Mouse (Mus musculus) neural tube, embryonic 13.5 days (tissue): ENCODE measurements around the gene Vipr2. TPM values are rescaled to one million over a fixed set of nuclear protein-coding genes. Genes with fewer than 3 reads are reported as not detected.

Source experiments
- ATAC-seq: fragments of 200-750 bp; cut with Nextera tagmentation; 2 replicates; pipeline ENCODE4 v1.8.0; 2017; ENCODE audit warnings: low read depth, mild to moderate bottlenecking, moderate TSS enrichment, moderate library complexity
- H3K27ac ChIP-seq: fragments of 300-500 bp; sonication (generic); replicated peaks from 2 replicates; pipeline ENCODE4 v1.5.1; 2015; ENCODE audit warnings: moderate library complexity, mild to moderate bottlenecking, inconsistent platforms
- H3K27me3 ChIP-seq: fragments of 300-500 bp; sonication (generic); 2 replicates; pipeline ENCODE4 v1.6.1; 2015; ENCODE audit warnings: mild to moderate bottlenecking, inconsistent platforms
- H3K36me3 ChIP-seq: fragments of 300-500 bp; sonication (generic); 2 replicates; pipeline ENCODE4 v1.6.1; 2015; ENCODE audit warnings: mild to moderate bottlenecking, inconsistent platforms
- H3K4me1 ChIP-seq: fragments of 300-500 bp; sonication (generic); replicated peaks from 2 replicates; pipeline ENCODE4 v1.6.1; 2015; ENCODE audit warnings: inconsistent platforms
- H3K4me2 ChIP-seq: fragments of 300-500 bp; sonication (generic); 2 replicates; pipeline ENCODE4 v1.6.1; 2015; ENCODE audit warnings: inconsistent platforms, mild to moderate bottlenecking, moderate library complexity
- H3K4me3 ChIP-seq: fragments of 300-500 bp; sonication (generic); 2 replicates; pipeline ENCODE4 v1.5.1; 2015; ENCODE audit warnings: mild to moderate bottlenecking, inconsistent platforms
- H3K9ac ChIP-seq: fragments of 300-500 bp; sonication (generic); 2 replicates; pipeline ENCODE4 v1.6.1; 2015; ENCODE audit warnings: moderate library complexity, mild to moderate bottlenecking, inconsistent platforms
- H3K9me3 ChIP-seq: fragments of 300-500 bp; sonication (generic); 2 replicates; pipeline ENCODE4 v1.6.1; 2016; ENCODE audit warnings: inconsistent platforms
- WGBS: fragments of 180-500 bp; shearing (Covaris S2); methylation state at CpG from one replicate; pipeline ENCODE4 v1.1.7; 2015; 5-methylcytosine and 5-hydroxymethylcytosine counted together
- polyA plus RNA-seq: library from polyadenylated mRNA; unstranded; fragments of >200 nt; fragmentation: Nextera tagmentation; extraction: Ambion mirVana; gene quantifications from 2 replicates; pipeline ENCODE4 v1.2.1, GENCODE M21; 2015

Vipr2 gene
- 0.50 and 0.59 TPM in 2 replicates for polyA plus RNA-seq

DNA sequence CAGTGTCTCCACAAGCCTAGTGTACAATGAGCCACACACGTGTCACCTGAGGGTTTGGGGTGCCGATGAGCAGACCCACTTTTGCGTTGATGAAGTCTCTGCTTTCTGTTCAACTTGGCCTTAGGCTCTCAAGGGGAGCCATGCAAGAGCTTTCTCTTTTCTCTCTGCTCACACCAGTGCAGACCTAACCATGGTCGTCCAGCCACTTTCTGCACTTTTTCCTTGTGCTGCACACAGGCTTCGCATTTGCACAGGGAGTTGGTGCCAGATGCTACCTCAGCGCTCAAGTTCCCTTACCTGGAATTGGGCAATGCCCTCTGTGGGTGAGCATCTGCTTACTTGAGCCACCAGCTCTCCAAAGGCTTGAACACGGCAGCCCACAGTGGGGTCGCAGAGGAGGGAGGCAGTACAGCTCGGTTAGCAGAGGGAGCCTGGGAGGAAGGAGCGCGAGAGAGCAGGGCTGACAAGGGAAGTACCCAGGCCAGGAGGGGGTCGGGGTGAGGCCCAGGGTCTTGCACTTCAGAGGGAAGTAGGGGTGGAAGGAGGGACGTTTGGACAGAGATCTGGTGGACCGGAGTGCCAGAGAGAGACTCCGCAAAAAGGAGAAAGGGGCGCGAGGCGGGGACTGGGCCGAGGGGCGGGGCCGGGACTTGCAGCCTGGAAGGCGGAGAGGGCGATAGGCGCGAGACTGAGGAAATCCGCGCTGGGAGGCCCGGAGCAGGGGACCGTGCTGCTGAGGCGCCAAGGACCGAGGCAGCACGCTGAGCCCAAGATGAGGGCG lies at the start of gene Vipr2:
Gene Vipr2 (plus strand): TSS at position 653 of the 781 bp plus-strand sequence.
- ATAC-seq, result peak; percentile 96
- 5% methylated on average over 33 of the region's 33 CpGs for WGBS
- Histone ChIP-seq H3K27ac (no peak within 1 kb of the TSS), H3K27me3 (peaks cover 32% of the 10 kb centered on the region), H3K4me3 (peak within 1 kb of the TSS; percentile 55), H3K9ac (peak within 1 kb of the TSS; percentile 80), H3K36me3 (no peaks in the 10 kb centered on the region), H3K4me2 (peak within 1 kb of the TSS; percentile 97), H3K4me1 (peaks cover 6% of the 10 kb centered on the region), H3K9me3 (no peaks in the 10 kb centered on the region)

- Histone ChIP-seq H3K4me1 (no peaks in the 10 kb centered on the region), H3K27ac (no peak overlapping the region), H3K27me3 (no peaks in the 10 kb centered on the region), H3K9me3 (no peaks in the 10 kb centered on the region), H3K9ac (no peak overlapping the region), H3K4me3 (no peak overlapping the region), H3K4me2 (no peak overlapping the region), H3K36me3 (no peaks in the 10 kb centered on the region)
- 60% methylated on average over 2 of the region's 2 CpGs for WGBS
- no peak for ATAC-seq
These were observed 49.4 kb upstream of the Vipr2 start for GRCm38 (mm10) chr12:116028095-116028494.

DNA sequence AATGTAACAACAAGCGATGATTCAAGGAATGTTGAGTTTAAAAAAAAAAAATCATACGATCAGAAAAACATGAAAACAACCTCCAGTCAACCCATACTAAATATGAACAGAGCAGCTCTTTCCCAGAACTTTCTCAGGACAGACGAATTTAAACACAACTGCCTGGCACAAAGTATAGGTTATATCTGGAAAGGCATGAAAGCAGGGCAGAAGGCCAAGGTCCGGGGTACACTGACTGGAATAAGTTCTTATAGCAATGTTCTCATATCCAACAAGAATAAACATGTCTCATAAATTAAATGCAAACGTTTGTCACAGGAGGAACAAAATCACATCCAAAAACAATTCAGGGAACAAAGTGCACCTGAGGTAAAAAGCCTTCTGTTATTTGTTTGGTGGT lies 42.2 kb upstream of the Vipr2 start:
- no peaks in the 10 kb centered on the region for H3K36me3 ChIP-seq
- no peak overlapping the region for H3K9ac ChIP-seq
- 75% methylated on average over 5 of the region's 5 CpGs for WGBS
- no peak overlapping the region for H3K4me3 ChIP-seq
- H3K27me3 ChIP-seq, result no peaks in the 10 kb centered on the region
- no peaks in the 10 kb centered on the region for H3K9me3 ChIP-seq
- no peak overlapping the region for H3K4me2 ChIP-seq
- no peak for ATAC-seq
- no peaks in the 10 kb centered on the region for H3K4me1 ChIP-seq
- no peak overlapping the region for H3K27ac ChIP-seq

GRCm38 (mm10) chr12:116044785-116045184 lies 32.7 kb upstream of the Vipr2 start:
- Histone ChIP-seq H3K27me3 (no peaks in the 10 kb centered on the region), H3K27ac (no peak overlapping the region), H3K36me3 (peaks cover 2% of the 10 kb centered on the region), H3K4me1 (peaks cover 15% of the 10 kb centered on the region), H3K4me2 (no peak overlapping the region), H3K4me3 (no peak overlapping the region), H3K9ac (no peak overlapping the region), H3K9me3 (no peaks in the 10 kb centered on the region)
- 91% methylated on average over 5 of the region's 5 CpGs for WGBS
- no peak for ATAC-seq

- no peaks in the 10 kb centered on the region for H3K9me3 ChIP-seq
These were observed 29.8 kb upstream of the Vipr2 start, which contains the start of gene Zfp386 for GRCm38 (mm10) chr12:116047440-116048377. TSS of gene Zfp386 (plus strand) at chr12:116047724.

GRCm38 (mm10) chr12:116048766-116049165 lies 28.8 kb upstream of the Vipr2 start:
- Histone ChIP-seq H3K27ac (0 out of 2 replicates have a peak overlapping the region, but pooled peaks have one; percentile 98), H3K4me1 (peaks cover 26% of the 10 kb centered on the region), H3K9ac (peak overlapping the region; percentile 93), H3K9me3 (no peaks in the 10 kb centered on the region), H3K4me2 (peak overlapping the region; percentile 74), H3K36me3 (peaks cover 36% of the 10 kb centered on the region), H3K4me3 (peak overlapping the region; percentile 87), H3K27me3 (no peaks in the 10 kb centered on the region)
- no peak for ATAC-seq
- 67% methylated on average over 7 of the region's 7 CpGs for WGBS

More at GRCm38 (mm10) chr12:116047440-116048377, 29.8 kb upstream of the Vipr2 start, which contains the start of gene Zfp386:
- H3K4me2 ChIP-seq, result peak within 1 kb of the TSS; percentile 74
- peak within 1 kb of the TSS; percentile 87 for H3K4me3 ChIP-seq
- WGBS, result 1% methylated on average over 55 of the region's 55 CpGs
- H3K9ac ChIP-seq, result peak within 1 kb of the TSS; percentile 93
- ATAC-seq, result peak; percentile 100
- peak within 1 kb of the TSS; percentile 98 for H3K27ac ChIP-seq
- H3K4me1 ChIP-seq, result peaks cover 26% of the 10 kb centered on the region
- H3K36me3 ChIP-seq, result peaks cover 29% of the 10 kb centered on the region
- no peaks in the 10 kb centered on the region for H3K27me3 ChIP-seq

DNA sequence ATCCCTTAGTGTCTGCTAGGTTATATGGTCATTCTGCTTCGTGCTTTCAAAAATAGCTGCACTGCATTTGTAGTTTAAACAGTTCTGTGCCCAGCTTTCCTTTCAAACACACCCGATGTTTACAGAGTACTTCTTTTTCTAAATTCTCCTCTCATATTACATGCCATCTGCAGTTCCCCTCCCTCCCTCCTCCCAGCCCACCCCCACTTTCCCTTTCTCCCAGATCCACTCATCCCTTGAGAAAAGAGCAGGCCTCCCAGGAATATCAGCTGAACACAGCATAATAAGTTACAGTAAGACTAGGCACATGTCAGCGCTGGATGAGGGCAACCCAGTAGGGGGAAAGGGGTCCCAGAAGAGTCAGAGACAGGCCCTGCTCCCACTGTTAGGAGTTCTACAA lies 28.3 kb upstream of the Vipr2 start:
- Histone ChIP-seq H3K36me3 (peaks cover 41% of the 10 kb centered on the region), H3K9ac (peak overlapping the region; percentile 93; the same call in 1 of the 2 replicates), H3K4me3 (peak overlapping the region; percentile 87), H3K4me1 (peaks cover 26% of the 10 kb centered on the region), H3K27ac (no peak overlapping the region), H3K9me3 (0 out of 2 replicates have a peak, but pooled peaks cover 2% of the 10 kb centered on the region), H3K27me3 (no peaks in the 10 kb centered on the region), H3K4me2 (peak overlapping the region; percentile 74)
- no peak for ATAC-seq
- 84% methylated on average over 3 of the region's 3 CpGs for WGBS

GRCm38 (mm10) chr12:116049701-116050100 lies 27.8 kb upstream of the Vipr2 start:
- Histone ChIP-seq H3K27ac (no peak overlapping the region), H3K36me3 (peaks cover 45% of the 10 kb centered on the region), H3K27me3 (no peaks in the 10 kb centered on the region), H3K4me3 (no peak overlapping the region), H3K9ac (no peak overlapping the region), H3K9me3 (0 out of 2 replicates have a peak, but pooled peaks cover 6% of the 10 kb centered on the region), H3K4me1 (peaks cover 26% of the 10 kb centered on the region), H3K4me2 (peak overlapping the region; percentile 74)
- no peak for ATAC-seq
- WGBS, result 92% methylated on average over 6 of the region's 6 CpGs

DNA sequence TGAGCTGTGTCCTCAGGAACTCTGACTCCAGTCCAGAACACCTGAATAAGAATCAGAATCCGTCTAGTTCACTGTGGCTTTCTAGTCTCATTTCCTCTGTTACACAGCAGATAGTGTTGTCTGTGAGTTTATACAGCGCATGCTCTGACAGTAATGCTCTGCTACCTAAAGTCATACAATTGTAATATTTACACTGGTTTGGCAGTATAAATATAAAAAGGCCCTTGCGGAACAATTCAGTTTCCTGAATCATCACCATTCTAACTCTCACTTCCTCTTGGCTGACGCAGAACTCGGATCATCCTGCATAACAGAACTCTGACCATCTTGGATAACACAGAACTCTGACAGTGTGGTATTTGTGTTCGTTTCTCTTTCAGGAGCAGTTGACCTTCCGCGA lies 23.2 kb upstream of the Vipr2 start:
- no peak overlapping the region for H3K27ac ChIP-seq
- H3K9ac ChIP-seq, result no peak overlapping the region
- peaks cover 15% of the 10 kb centered on the region for H3K4me1 ChIP-seq
- ATAC-seq, result no peak
- WGBS, result 96% methylated on average over 8 of the region's 8 CpGs
- H3K4me3 ChIP-seq, result no peak overlapping the region
- no peak overlapping the region for H3K4me2 ChIP-seq
- peaks cover 85% of the 10 kb centered on the region for H3K36me3 ChIP-seq
- H3K27me3 ChIP-seq, result no peaks in the 10 kb centered on the region
- H3K9me3 ChIP-seq, result peaks cover 34% of the 10 kb centered on the region

- Histone ChIP-seq H3K9me3 (peaks cover 49% of the 10 kb centered on the region), H3K4me2 (no peak overlapping the region)
These were observed 21.4 kb upstream of the Vipr2 start for GRCm38 (mm10) chr12:116056112-116056511.

DNA sequence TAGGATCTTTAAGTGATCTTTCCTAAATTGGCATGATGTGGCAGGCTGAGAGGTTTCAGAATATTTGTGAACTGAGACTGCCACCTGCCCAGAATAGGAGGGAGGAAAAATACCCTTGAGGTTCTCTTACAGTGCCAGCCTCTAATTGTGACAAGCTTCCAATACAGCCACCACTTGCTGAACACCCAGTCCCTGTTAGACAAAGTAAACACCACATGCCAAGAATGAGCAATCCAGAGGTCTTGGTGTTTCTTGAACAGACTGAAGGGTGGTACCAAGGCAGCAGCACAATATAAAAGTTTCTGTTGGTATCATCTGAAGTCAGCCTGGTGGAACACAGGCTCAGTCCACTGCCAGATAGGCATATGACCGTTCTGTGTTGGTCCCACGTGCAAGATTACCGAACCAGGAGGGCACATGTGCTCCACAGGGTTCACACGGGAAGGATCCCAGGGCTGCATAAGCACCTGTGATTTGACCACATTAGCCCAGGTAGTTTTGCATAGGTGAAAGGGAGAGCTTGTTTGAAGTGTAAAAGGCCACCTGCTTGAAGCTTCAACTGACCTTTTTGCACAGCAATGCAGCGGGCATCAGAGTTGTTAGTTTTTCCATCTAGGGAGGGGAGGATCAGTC lies 15.8 kb upstream of the Vipr2 start:
- no peak; the same call in 1 of the 2 replicates for ATAC-seq
- H3K36me3 ChIP-seq, result peaks cover 55% of the 10 kb centered on the region

More at GRCm38 (mm10) chr12:116056112-116056511, 21.4 kb upstream of the Vipr2 start:
- H3K4me3 ChIP-seq, result no peak overlapping the region
- H3K4me1 ChIP-seq, result no peaks in the 10 kb centered on the region
- H3K9ac ChIP-seq, result no peak overlapping the region
- H3K36me3 ChIP-seq, result peaks cover 86% of the 10 kb centered on the region
- no peak for ATAC-seq
- 92% methylated on average over 3 of the region's 3 CpGs for WGBS
- no peak overlapping the region for H3K27ac ChIP-seq
- H3K27me3 ChIP-seq, result no peaks in the 10 kb centered on the region

More for the DNA sequence above, 15.8 kb upstream of the Vipr2 start:
- H3K27ac ChIP-seq, result no peak overlapping the region
- no peaks in the 10 kb centered on the region for H3K27me3 ChIP-seq
- WGBS, result 89% methylated on average over 5 of the region's 5 CpGs
- H3K9ac ChIP-seq, result no peak overlapping the region
- H3K4me3 ChIP-seq, result no peak overlapping the region
- H3K4me2 ChIP-seq, result no peak overlapping the region
- no peaks in the 10 kb centered on the region for H3K4me1 ChIP-seq
- peaks cover 50% of the 10 kb centered on the region for H3K9me3 ChIP-seq
